Mouse (Mus musculus) thymus, postnatal 0 days (tissue): Measurements from ENCODE around the gene Map2k5. TPM values are rescaled to one million over a fixed set of nuclear protein-coding genes. Genes with fewer than 3 reads are reported as not detected.

Source experiments
- DNase-seq: peaks from one replicate; pipeline ENCODE4 v3.0.0-alpha.2; 2015; ENCODE audit warnings: low spot score
- polyA plus RNA-seq: library from polyadenylated mRNA; unstranded; fragments of >200 nt; fragmentation: Nextera tagmentation; extraction: Ambion mirVana; gene quantifications from 2 replicates; pipeline ENCODE4 v1.2.1, GENCODE M21; 2015

Gene Map2k5
- 42.2 and 47.1 TPM in 2 replicates for polyA plus RNA-seq

- DNase-seq, result peak; percentile 92
Measured at GRCm38 (mm10) chr9:63377270-63378142, at the start of gene Map2k5. TSS of gene Map2k5 (minus strand) at chr9:63377902.

- no peak for DNase-seq
Measured at GRCm38 (mm10) chr9:63421096-63421736, 43.5 kb upstream of the Map2k5 start.

DNA sequence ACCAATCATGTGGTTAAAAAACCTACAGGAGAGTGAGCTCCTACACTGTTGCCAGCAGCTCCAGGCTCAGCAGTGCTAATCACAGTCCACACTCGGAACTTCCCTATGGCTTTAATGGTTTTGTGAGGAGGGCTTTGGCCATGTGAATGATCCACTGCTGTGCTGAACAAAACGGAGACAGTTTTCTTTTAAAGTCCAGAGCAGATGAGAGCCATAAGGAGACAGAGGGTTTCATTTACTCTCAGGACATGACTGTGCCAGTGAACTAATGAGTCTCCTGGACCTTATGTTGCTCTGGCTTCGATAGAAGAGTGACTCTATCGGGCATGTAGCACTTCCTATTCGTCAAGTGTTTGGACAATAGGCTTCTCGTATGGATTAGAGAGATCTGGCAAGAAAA is 42.7 kb upstream of the Map2k5 start:
- no peak for DNase-seq

DNA sequence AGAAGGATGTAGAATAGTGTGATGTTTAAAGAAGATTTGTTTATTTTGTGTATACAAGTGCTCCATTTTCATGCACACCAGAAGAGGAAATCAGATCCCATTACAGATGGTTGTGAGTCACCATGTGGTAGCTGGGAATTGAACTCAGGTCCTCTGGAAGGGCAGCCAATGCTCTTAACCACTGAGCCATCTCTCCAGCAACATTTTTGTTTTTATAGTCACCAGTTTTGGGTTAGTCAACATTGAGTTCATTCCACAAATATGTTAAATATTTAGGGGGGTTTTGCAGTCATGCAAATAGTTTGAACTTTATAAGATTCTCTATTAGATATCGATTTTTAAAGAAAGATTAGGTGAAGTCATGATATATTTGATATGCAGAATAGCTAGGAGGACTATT is 22.5 kb upstream of the Map2k5 start:
- DNase-seq, result no peak

GRCm38 (mm10) chr9:63399463-63399815 is 21.7 kb upstream of the Map2k5 start:
- no peak for DNase-seq

DNA sequence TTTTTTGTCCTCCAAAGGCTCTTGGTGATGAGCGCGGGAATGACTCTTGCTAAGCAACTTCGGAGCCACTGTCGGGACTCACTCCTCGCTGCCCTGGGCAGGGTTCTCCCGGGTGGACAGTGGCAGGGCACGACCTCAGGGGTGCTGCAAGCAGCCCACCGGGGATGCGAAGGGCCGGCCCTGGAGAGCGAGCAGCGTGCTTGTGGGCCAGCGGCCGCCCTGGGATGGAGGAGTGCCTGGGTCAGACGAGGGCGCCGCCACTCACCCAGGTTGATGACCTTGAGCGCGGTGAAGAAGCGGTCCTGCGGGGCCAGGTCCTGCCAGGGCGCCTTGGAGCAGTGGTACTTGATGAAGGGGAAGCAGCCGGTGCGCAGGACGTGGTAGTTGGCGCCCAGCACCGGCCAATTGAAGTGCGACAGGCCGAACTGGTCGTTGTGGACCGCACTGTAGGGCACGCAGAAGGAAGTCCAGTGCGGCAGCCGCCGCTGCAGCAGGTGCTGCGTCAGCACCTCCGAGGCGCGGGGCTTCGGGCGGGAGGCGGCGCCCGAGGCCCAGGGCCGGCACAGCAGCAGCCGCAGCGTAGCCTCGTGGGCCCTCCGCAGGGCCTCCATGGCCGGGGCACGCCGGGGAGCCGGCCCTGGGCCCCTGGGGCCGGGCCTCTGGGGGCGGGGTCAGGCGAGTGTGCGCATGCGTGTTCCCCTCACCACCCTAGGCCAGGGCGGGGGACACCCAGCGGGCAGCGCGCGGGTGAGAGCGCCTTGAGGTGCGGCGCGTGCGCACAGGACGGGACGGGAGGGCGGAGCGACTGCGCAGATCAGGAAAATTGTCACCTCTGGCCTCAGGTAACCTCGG is 21.1 kb upstream of the Map2k5 start, which contains the start of gene 2300009A05Rik:
2300009A05Rik (minus strand) TSS at position 636 of the 852 bp plus-strand sequence.
- peak; percentile 95 for DNase-seq

GRCm38 (mm10) chr9:63395612-63396011 is 17.9 kb upstream of the Map2k5 start:
- DNase-seq, result no peak

GRCm38 (mm10) chr9:63391307-63391706 is 13.6 kb upstream of the Map2k5 start:
- DNase-seq, result no peak

DNA sequence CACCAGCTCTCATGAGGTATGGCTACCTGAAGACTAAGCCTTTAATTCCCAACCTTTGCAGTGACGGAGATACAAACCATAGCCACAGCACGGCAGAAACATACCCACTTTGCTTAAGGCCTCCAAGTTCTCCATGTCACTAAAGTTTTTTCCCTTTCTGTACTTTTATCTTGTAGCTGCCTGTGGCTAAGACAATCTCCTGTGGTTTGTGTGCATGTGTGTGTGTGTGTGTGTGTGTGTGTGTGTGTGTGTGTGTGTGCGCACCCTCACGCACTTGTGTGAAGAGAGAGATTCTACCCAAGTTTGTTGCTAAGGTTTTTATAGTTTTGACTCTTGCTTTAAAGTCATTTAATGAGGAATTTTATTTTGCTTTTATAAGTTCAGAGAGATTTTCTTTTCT is 5.1 kb upstream of the Map2k5 start:
- no peak for DNase-seq

DNA sequence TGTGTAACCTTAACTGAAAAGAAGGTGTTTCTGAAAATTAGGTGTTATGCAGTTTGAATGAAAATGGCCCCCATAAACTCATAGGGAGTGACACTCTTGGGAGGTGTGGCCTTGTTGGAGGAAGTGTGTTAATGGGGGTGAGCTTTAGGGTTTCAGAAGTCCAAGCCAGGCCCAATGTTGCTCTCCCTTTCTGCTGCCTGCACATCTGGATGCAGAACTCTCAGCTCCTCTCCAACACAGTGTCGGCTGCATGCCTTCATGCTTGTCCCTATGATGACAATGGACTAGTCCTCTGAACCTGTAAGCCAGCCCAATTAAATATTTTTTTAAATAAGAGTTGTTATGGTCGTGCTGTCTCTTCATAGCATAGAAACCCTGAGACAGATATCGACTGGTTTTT is 2.6 kb upstream of the Map2k5 start:
- no peak for DNase-seq

DNA sequence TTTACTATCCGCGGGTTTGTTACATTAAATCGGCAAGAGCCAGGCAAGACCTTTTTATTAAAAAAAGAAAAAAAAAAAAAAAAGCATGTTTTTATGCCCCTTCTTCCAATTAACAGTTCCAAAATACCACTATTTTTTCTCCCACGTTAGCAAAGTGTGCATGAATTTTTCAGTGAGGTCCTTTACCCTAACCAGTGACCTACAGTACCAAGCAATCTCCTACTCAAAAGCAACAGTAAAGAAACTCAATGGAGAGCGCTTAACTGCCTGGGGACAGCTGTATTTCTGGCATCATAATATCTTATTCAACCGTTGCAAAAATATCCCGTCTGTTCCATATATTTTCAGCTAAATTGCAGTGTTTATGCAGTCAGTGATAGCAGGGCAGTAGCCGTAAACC is 472 bp upstream of the Map2k5 start:
- DNase-seq, result no peak

GRCm38 (mm10) chr9:63373315-63373714 is 4.4 kb downstream of the Map2k5 start:
- no peak for DNase-seq

- no peak for DNase-seq
Measured at GRCm38 (mm10) chr9:63372541-63372940, 5.2 kb downstream of the Map2k5 start.

GRCm38 (mm10) chr9:63360410-63360809 is 17.3 kb downstream of the Map2k5 start:
- no peak for DNase-seq

DNA sequence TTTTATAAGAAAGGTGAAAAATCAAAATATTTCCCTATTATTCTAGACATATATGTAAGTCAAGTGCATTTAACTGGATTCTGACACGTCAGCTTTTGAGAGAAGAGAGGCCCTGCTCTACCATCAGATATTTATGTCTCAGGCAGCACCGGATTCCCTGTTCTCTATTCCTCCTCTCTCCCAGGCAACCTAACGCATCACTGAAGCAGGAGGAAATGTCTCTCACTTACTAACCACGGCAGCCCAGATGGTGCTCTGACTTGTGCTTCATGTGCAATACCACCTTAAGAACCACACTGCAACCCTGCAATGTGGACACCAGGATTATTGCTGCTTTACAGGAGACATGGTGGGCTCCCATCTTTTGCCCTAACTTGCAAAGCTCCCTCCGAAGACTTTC is 18.7 kb downstream of the Map2k5 start:
- no peak for DNase-seq

- no peak for DNase-seq
Measured at GRCm38 (mm10) chr9:63356721-63357120, 21.0 kb downstream of the Map2k5 start.

DNA sequence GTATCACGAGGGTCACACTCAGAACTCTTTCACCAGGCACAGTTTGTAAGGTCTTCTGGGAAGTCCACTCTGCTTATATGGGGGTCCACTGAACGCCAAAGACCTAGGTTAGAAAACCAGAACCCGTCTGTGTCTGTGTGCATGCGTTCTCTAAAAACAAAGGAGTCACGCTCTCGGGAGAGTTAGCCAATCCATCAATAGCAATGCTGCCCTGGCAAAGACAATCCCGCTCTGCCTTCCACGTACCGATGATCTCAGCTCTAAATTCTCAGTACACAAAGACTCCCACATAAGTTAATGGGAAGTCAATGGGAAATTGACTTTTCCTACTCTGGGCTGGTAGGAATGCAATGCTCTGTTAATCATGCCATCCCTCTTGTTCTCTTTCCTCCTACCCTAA is 21.4 kb downstream of the Map2k5 start:
- no peak for DNase-seq

- DNase-seq, result no peak
Measured at GRCm38 (mm10) chr9:63354168-63354567, 23.5 kb downstream of the Map2k5 start.

DNA sequence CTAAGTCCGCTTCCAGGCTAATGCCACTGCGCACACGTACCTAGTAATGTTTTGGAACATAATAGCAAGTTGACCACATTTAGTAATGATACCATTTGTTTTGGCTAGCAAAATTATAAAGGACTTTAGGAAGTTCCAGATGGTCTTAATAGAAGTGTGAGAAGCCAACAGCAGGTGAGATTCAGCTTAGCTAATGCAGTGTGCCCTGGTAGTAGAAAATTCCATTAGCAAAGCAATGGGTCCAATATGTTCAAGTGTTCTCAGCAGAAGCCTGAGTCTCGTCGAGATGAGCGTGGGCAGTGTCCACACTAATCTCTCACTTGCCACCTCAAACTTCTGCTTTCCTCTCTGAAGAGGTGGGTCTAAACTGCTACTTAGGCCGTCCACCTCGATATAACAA is 27.7 kb downstream of the Map2k5 start:
- no peak for DNase-seq

GRCm38 (mm10) chr9:63349241-63349640 is 28.5 kb downstream of the Map2k5 start:
- no peak for DNase-seq

DNA sequence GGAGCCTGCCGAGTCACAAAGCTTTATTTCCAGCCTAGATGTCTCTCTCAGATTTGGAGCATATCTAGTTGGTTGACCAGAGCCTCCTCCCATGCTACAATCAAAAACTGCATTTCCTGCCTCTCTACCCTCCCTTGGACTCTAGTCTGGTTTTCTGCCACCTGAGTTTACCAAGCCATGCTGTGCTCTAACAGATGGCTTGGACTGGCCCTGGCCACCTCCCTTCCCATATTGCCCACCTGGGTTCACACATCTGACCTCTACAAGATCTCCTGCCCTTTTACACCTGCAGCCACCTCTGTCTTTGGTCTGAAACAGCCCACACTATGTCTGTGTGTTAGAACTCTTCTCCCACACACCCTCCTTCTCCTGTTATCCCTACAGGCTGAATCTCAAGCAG is 29.6 kb downstream of the Map2k5 start:
- DNase-seq, result no peak

GRCm38 (mm10) chr9:63346029-63346428 is 31.7 kb downstream of the Map2k5 start:
- DNase-seq, result no peak
